21 mouse cellular contexts compared by ENCODE assay signal in the genomic region with DNA sequence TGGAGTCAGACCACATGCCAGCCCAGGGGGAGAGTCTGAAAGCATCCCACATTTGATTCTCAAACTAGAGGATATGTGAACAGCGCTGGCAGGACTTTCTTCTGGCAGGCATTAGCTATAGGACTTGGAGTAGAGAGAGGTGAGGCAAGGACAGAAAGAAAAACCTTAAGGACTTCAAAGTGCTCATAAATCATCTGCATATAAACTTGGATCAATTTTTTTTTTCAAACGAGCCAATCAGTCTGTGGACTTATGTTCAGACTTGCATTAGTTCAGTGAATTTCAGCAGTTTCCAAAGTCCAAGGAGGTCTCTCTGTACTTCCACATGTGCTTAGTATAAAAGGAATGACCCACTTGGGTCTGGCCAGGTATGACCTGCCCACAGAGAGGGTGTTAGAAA.
"Had no signal": no experiment of that assay in that cellular context is flagged by ENCODE, and none has a peak within 500 bp of the region (broad histone marks: within the 10 kb centered on the region; RNA-seq: fewer than 3 reads in every experiment).

No protein-coding gene starts in this region.

- H3K9me3 ChIP-seq: heart, embryonic 13.5 days; heart, embryonic 15.5 days; hindbrain, embryonic 13.5 days; intestine, embryonic 15.5 days; kidney, embryonic 15.5 days; limb, embryonic 10.5 days; limb, embryonic 12.5 days; liver, embryonic 13.5 days had no signal

- H3K36me3 ChIP-seq: heart, embryonic 13.5 days; heart, embryonic 15.5 days; hindbrain, embryonic 13.5 days; intestine, embryonic 15.5 days; kidney, embryonic 15.5 days; limb, embryonic 10.5 days; limb, embryonic 12.5 days; liver, embryonic 13.5 days had no signal

- DNase-seq: gastrocnemius, postnatal 14 days; gastrocnemius, postnatal 36 days; heart, adult 11 months; heart, adult 2 months; heart, postnatal 14 days; heart, postnatal 36 days; kidney, postnatal 14 days; liver, embryonic 13.5 days had no signal

- H3K4me2 ChIP-seq: heart, embryonic 11.5 days; heart, embryonic 13.5 days; heart, embryonic 15.5 days; hindbrain, embryonic 13.5 days; intestine, embryonic 15.5 days; kidney, embryonic 15.5 days; limb, embryonic 12.5 days had no signal

- H3K9ac ChIP-seq: heart, embryonic 15.5 days; hindbrain, embryonic 13.5 days; intestine, embryonic 15.5 days; kidney, embryonic 15.5 days; limb, embryonic 12.5 days; liver, embryonic 13.5 days had no signal

- H3K4me3 ChIP-seq: heart, adult 2 months; heart, embryonic 13.5 days; heart, embryonic 15.5 days; hindbrain, embryonic 13.5 days; intestine, embryonic 15.5 days; kidney, embryonic 15.5 days; layer of hippocampus, adult 2 months; left cerebral cortex, adult 2 months; limb, embryonic 10.5 days; limb, embryonic 12.5 days; liver, embryonic 13.5 days had no signal

- H3K27me3 ChIP-seq: heart, embryonic 13.5 days; heart, embryonic 15.5 days; hindbrain, embryonic 13.5 days; intestine, embryonic 15.5 days; kidney, embryonic 15.5 days; limb, embryonic 12.5 days; liver, embryonic 13.5 days had no signal

- ATAC-seq: hindbrain, embryonic 16.5 days; inflammation-experienced regulatory T-cells, adult 6 months; intestine, embryonic 15.5 days; intestine, postnatal 0 days had no signal

- H3K27ac ChIP-seq: heart, adult 2 months; heart, embryonic 15.5 days; hindbrain, embryonic 13.5 days; intestine, embryonic 15.5 days; layer of hippocampus, adult 2 months; left cerebral cortex, adult 2 months; limb, embryonic 10.5 days; limb, embryonic 12.5 days had no signal
